ENCODE assay signal across 8 mouse cellular contexts in genomic region chr7:81763110-81763845, GRCm38 (mm10). TPM values are rescaled to one million over a fixed set of nuclear protein-coding genes. Genes with fewer than 3 reads are reported as not detected.
DNase-seq lines count a peak whose midpoint lies in the region; ATAC-seq and TF ChIP-seq lines count a peak whose summit lies in the region.

No protein-coding gene starts in this region.

- no peaks in the 10 kb centered on the region for H3K27me3 ChIP-seq in forebrain, embryonic 11.5 days (ENCODE audit: control insufficient read depth, insufficient read depth, low read length)
- no peaks in the 10 kb centered on the region for H3K27me3 ChIP-seq in liver, embryonic 14.5 days (ENCODE audit: control insufficient read depth, insufficient read depth, low read length)

- H3K9me3 ChIP-seq in forebrain, embryonic 11.5 days (ENCODE audit: control insufficient read depth, low read length), result no peaks in the 10 kb centered on the region
- no peaks in the 10 kb centered on the region for H3K9me3 ChIP-seq in liver, embryonic 14.5 days (ENCODE audit: control insufficient read depth, low read length)

- peak; percentile 71 for ATAC-seq in forebrain, embryonic 11.5 days (replicated peaks; ENCODE audit: low FRiP score)
- peak; percentile 46 for ATAC-seq in inflammation-experienced regulatory T-cells, adult 6 months
- peak; percentile 65 for ATAC-seq in liver, embryonic 14.5 days (ENCODE audit: insufficient read depth)
- peak; percentile 55 for ATAC-seq in monocyte, adult 5-6 weeks (replicated peaks; ENCODE audit: insufficient number of reproducible peaks, low FRiP score, low TSS enrichment, poor library complexity, severe bottlenecking)

- TF ChIP-seq EP300 in liver, embryonic 14.5 days (IDR thresholded peaks at IDR 0.05; ENCODE audit: low read depth), result no peak

- H3K4me2 ChIP-seq in forebrain, embryonic 11.5 days (ENCODE audit: low read depth, low read length, severe bottlenecking), result peak overlapping the region; percentile 90
- peak overlapping the region; percentile 83 for H3K4me2 ChIP-seq in liver, embryonic 14.5 days (ENCODE audit: low read depth)

- H3K4me3 ChIP-seq in forebrain, embryonic 11.5 days (ENCODE audit: low read depth, low read length), result peak overlapping the region; percentile 95
- H3K4me3 ChIP-seq in liver, embryonic 14.5 days (ENCODE audit: insufficient read depth in 1 of 2, low read depth in 2 of 2, low read length in 2 of 2), result peak overlapping the region; percentile 75 to 93

- peak overlapping the region; percentile 93 for H3K9ac ChIP-seq in forebrain, embryonic 11.5 days (ENCODE audit: low read length)
- peak overlapping the region; percentile 73 for H3K9ac ChIP-seq in liver, embryonic 14.5 days (replicated peaks)

- peaks cover 2% of the 10 kb centered on the region; the same call in 1 of the 2 replicates for H3K4me1 ChIP-seq in forebrain, embryonic 11.5 days (replicated peaks; ENCODE audit: control insufficient read depth, insufficient read depth, low read length)
- H3K4me1 ChIP-seq in liver, embryonic 14.5 days (replicated peaks; ENCODE audit: control insufficient read depth in 2 of 2, insufficient read depth in 2 of 2, low read length in 1 of 2), result peaks cover 7 to 12% of the 10 kb centered on the region in 2 experiments; a peak in 3 of 4 replicates

- DNase-seq in layer of hippocampus, adult 11-12 months (ENCODE audit: low spot score), result peak; percentile 33
- no peak for DNase-seq in layer of hippocampus, adult 9-10 months (ENCODE audit: low spot score)
- peak; percentile 27 for DNase-seq in brain, embryonic 14.5 days (ENCODE audit: low read depth)
- DNase-seq in forebrain, embryonic 11.5 days (ENCODE audit: low spot score), result peak; percentile 68
- peak; percentile 35 to 55 (median 40) for DNase-seq in liver, embryonic 14.5 days (ENCODE audit: low read depth in 3 of 3, low spot score in 3 of 3)
- peak; percentile 68 for DNase-seq in testis, postnatal 10 days (ENCODE audit: low spot score)

- H3K27ac ChIP-seq in forebrain, embryonic 11.5 days (ENCODE audit: low read depth, low read length), result peak overlapping the region; percentile 59; the same call in 1 of the 2 replicates
- peak overlapping the region; percentile 30 for H3K27ac ChIP-seq in liver, embryonic 14.5 days

- TF ChIP-seq CTCF in brain, embryonic 14.5 days (IDR thresholded peaks at IDR 0.05; ENCODE audit: borderline replicate concordance, extremely low read depth, insufficient read depth, insufficient read length), result peak; percentile 41; the same call in 1 of the 2 replicates
- peak; percentile 75 for TF ChIP-seq CTCF in liver, embryonic 14.5 days (IDR thresholded peaks at IDR 0.05; ENCODE audit: low read depth)

- WGBS in forebrain, embryonic 11.5 days, result 2% methylated on average over 60 of the region's 60 CpGs
- WGBS in liver, embryonic 14.5 days (ENCODE audit: insufficient replicate concordance), result under 1% methylated on average over 60 of the region's 60 CpGs

- H3K36me3 ChIP-seq in forebrain, embryonic 11.5 days (ENCODE audit: control insufficient read depth, insufficient read depth, low read length), result no peaks in the 10 kb centered on the region
- H3K36me3 ChIP-seq in liver, embryonic 14.5 days (replicated peaks; ENCODE audit: control insufficient read depth, insufficient read depth, low read depth), result no peaks in the 10 kb centered on the region

- TF ChIP-seq POLR2A in brain, embryonic 14.5 days (IDR thresholded peaks at IDR 0.05; ENCODE audit: borderline replicate concordance, extremely low read depth, insufficient read depth, insufficient read length, poor library complexity, severe bottlenecking), result no peak

RNA-seq across cellular contexts. Expression of gene Ramac, which starts 0.6 kb away (rescaled TPM):
- polyA plus RNA-seq in brain, embryonic 14.5 days (2012; rRNA removed), result 59.7 and 63.1 TPM in 2 replicates
- polyA plus RNA-seq in forebrain, embryonic 11.5 days (2014; fragmentation: Nextera tagmentation; extraction: Ambion mirVana), result 117 and 130 TPM in 2 replicates
- 100 to 1,000 TPM; 153 to 159 (median 158) TPM for polyA plus RNA-seq in inflammation-experienced regulatory T-cells, adult 6 months (2017; shearing (Covaris generic))
- polyA plus RNA-seq in liver, embryonic 14.5 days (2012; rRNA removed), result 15.7 and 22.7 TPM in 2 replicates
- 53.1 and 59.7 TPM in 2 replicates for polyA plus RNA-seq in liver, embryonic 14.5 days (2014; fragmentation: Nextera tagmentation; extraction: Ambion mirVana)
- 111 to 183 TPM (median 145 TPM) in 3 replicates for total RNA-seq in monocyte, adult 5-6 weeks (2017)

RNA-seq across cellular contexts. Expression of gene 3110040N11Rik, which starts 26.0 kb away (rescaled TPM):
- 38.1 and 50.0 TPM in 2 replicates for polyA plus RNA-seq in brain, embryonic 14.5 days (2012; rRNA removed)
- polyA plus RNA-seq in forebrain, embryonic 11.5 days (2014; fragmentation: Nextera tagmentation; extraction: Ambion mirVana), result 31.9 and 41.2 TPM in 2 replicates
- polyA plus RNA-seq in inflammation-experienced regulatory T-cells, adult 6 months (2017; shearing (Covaris generic)), result 10 to 100 TPM; 62.7 to 70.5 (median 68.8) TPM
- 16.9 and 21.4 TPM in 2 replicates for polyA plus RNA-seq in liver, embryonic 14.5 days (2012; rRNA removed)
- 25.4 and 25.9 TPM in 2 replicates for polyA plus RNA-seq in liver, embryonic 14.5 days (2014; fragmentation: Nextera tagmentation; extraction: Ambion mirVana)
- total RNA-seq in monocyte, adult 5-6 weeks (2017), result 24.4 to 67.1 TPM (median 60.9 TPM) in 3 replicates

RNA-seq across cellular contexts. Expression of gene Homer2, which starts 56.0 kb away (rescaled TPM):
- 12.9 and 17.1 TPM in 2 replicates for polyA plus RNA-seq in brain, embryonic 14.5 days (2012; rRNA removed)
- polyA plus RNA-seq in forebrain, embryonic 11.5 days (2014; fragmentation: Nextera tagmentation; extraction: Ambion mirVana), result 29.7 and 30.1 TPM in 2 replicates
- polyA plus RNA-seq in inflammation-experienced regulatory T-cells, adult 6 months (2017; shearing (Covaris generic)), result under 1 TPM in 1 of 3 experiments, not detected in 2; 0.47 TPM
- polyA plus RNA-seq in liver, embryonic 14.5 days (2012; rRNA removed), result 1.4 and 2.6 TPM in 2 replicates
- 2.8 and 2.9 TPM in 2 replicates for polyA plus RNA-seq in liver, embryonic 14.5 days (2014; fragmentation: Nextera tagmentation; extraction: Ambion mirVana)
- 0.29 TPM in 1 of 3 replicates, not detected in the others for total RNA-seq in monocyte, adult 5-6 weeks (2017)
